Mouse (Mus musculus): Measurements from ENCODE around the gene Kremen1. TPM values are rescaled to one million over a fixed set of nuclear protein-coding genes. Genes with fewer than 3 reads are reported as not detected.

Kremen1 gene
- total RNA-seq, 2 experiments from 2014 or later: 19.7 to 23.7 TPM

GRCm38 (mm10) chr11:5172861-5173260 lies 88.5 kb downstream of the Kremen1 start:
- no peak for DNase-seq

- DNase-seq: no peak
These were observed 94.0 kb downstream of the Kremen1 start for GRCm38 (mm10) chr11:5167311-5167710.

- DNase-seq: no peak
These were observed 95.9 kb downstream of the Kremen1 start for GRCm38 (mm10) chr11:5165471-5165916.

GRCm38 (mm10) chr11:5164310-5164709 lies 97.0 kb downstream of the Kremen1 start:
- no peak for DNase-seq

- DNase-seq: no peak
These were observed 97.9 kb downstream of the Kremen1 start for GRCm38 (mm10) chr11:5163421-5163820.

GRCm38 (mm10) chr11:5160722-5161485 lies 100.5 kb downstream of the Kremen1 start:
- DNase-seq: peak; percentile 25 to 51

GRCm38 (mm10) chr11:5158056-5158455 lies 103.3 kb downstream of the Kremen1 start:
- no peak for DNase-seq

GRCm38 (mm10) chr11:5154961-5155805 lies 106.2 kb downstream of the Kremen1 start:
- DNase-seq: peak; percentile 39 to 57

- peak; percentile 30 to 55 for DNase-seq
These were observed 109.5 kb downstream of the Kremen1 start, which contains the start of gene Emid1 for GRCm38 (mm10) chr11:5151680-5152337. Gene Emid1 (minus strand): TSS chr11:5152257.

GRCm38 (mm10) chr11:5151247-5151630 lies 110.1 kb downstream of the Kremen1 start:
- DNase-seq: peak in 1 of 2 experiments; percentile 41

- no peak for DNase-seq
These were observed 110.7 kb downstream of the Kremen1 start for GRCm38 (mm10) chr11:5150416-5151246.

GRCm38 (mm10) chr11:5149955-5150354 lies 111.4 kb downstream of the Kremen1 start:
- no peak for DNase-seq

- DNase-seq: peak; percentile 17 to 52
These were observed 112.1 kb downstream of the Kremen1 start for GRCm38 (mm10) chr11:5149249-5149648.

GRCm38 (mm10) chr11:5145600-5145999 lies 115.8 kb downstream of the Kremen1 start:
- no peak for DNase-seq

GRCm38 (mm10) chr11:5141965-5142364 lies 119.4 kb downstream of the Kremen1 start:
- DNase-seq: no peak

Other genes starting within 250 kb of the Kremen1 start
- gene Rasl10a, start 203.4 kb downstream of the Kremen1 start, total RNA-seq (2021): under 1 TPM in 1 of 2 experiments, not detected in 1; 0.56 TPM
- gene Gas2l1, start 196.2 kb downstream of the Kremen1 start, total RNA-seq (2021): 10 to 100 TPM; 41.4 to 50.8 TPM
- 10 to 100 TPM; 17.3 to 27.7 TPM for gene Rhbdd3, start 162.6 kb downstream of the Kremen1 start, total RNA-seq (2021)
- 100 to 1,000 TPM; 219 to 230 TPM for gene Ewsr1, start 162.3 kb downstream of the Kremen1 start, total RNA-seq (2021)
- 1 to 10 TPM; 7.8 to 9.0 TPM for gene Emid1, start 109.3 kb downstream of the Kremen1 start, total RNA-seq (2021)
- 10 to 100 TPM; 28.8 to 35.8 TPM for gene Znrf3, start 183.3 kb upstream of the Kremen1 start, total RNA-seq (2021)

All from adrenal gland, postnatal 36 days (tissue).